Mouse (Mus musculus) thymus, postnatal 0 days (tissue): ENCODE data around the gene Zap70. TPM values are rescaled to one million over a fixed set of nuclear protein-coding genes. Genes with fewer than 3 reads are reported as not detected.
"Not testable (repeated sequence)": the region's sequence is repeated elsewhere in the genome, so short reads cannot be mapped to it uniquely, and the experiment has no call there.

Experiments
- DNase-seq: peaks from one replicate; pipeline ENCODE4 v3.0.0-alpha.2; 2015; ENCODE audit warnings: low spot score
- polyA plus RNA-seq: library from polyadenylated mRNA; unstranded; fragments of >200 nt; fragmentation: Nextera tagmentation; extraction: Ambion mirVana; gene quantifications from 2 replicates; pipeline ENCODE4 v1.2.1, GENCODE M21; 2015

Gene Zap70
- polyA plus RNA-seq, 1 experiment from 2014 or later: 123 TPM

DNA sequence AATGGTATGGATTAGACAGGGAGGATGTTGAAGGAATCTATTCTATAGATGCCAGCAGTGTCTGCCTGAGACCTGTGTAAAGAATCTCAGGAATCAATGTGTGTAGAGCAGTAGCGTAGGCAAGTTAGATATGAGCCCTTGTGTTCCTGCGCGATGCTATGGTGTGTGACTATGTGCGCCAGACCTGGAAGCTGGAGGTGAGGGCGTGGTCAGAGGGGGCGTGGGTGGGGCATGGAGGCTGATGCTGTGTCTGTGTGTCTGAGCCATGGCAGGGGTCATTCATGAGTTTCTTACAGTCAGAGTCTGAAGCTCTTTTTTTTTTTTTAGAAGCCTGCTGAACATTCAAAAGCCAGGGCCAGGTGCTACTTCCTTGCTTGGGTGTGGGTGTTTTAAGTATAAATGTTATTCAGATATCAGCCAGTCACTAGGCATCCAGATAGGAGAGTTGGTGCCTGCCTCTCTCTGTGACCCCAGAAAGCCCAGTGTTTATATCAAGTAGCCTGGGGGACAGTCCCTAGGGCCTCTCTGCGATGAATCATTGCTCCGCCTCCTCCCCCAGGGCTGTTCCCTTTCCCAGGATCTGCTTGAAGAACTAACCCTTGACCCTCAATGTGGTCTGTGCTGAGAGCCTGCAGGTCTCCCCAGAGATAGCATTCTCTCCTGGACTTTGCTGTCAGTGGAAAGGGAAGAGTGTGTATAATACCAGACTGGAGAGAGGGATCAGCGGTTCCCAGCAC is 10.8 kb downstream of the Zap70 start:
- DNase-seq: no peak

DNA sequence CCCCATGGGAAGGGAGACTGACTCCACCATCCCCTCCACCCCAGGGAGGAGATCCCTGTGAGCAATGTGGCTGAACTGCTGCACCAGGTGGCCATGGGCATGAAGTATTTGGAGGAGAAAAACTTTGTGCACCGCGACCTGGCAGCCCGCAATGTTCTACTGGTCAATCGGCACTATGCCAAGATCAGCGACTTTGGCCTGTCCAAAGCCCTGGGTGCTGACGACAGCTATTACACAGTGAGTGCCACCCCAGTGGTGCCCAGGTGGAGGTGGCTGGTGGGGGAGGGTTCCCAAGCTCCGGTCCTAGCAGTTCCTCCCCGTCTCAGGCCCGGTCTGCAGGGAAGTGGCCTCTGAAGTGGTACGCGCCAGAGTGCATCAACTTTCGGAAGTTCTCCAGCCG is 19.2 kb downstream of the Zap70 start:
- DNase-seq: no peak

DNA sequence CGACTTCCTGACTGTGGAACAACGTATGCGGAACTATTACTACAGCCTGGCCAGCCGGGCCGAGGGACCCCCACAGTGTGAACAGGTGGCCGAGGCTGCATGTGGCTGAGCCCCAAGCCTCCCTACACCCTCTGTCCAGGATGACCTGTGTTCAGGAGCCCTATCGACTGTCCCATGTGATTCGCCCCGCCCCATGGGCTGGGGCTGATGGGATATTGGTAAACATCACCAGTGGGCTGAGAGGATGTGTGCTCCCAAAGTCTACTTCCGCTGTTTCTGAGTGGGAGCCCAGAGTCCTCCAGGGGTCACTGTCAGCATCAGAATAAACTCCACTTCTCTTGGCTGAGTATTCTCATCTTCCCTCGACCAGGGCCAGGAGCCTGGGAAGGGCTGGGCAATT is 20.9 kb downstream of the Zap70 start:
- DNase-seq: no peak

- peak; percentile 79 for DNase-seq
These were observed 23.0 kb downstream of the Zap70 start for GRCm38 (mm10) chr1:36784365-36785134.

DNA sequence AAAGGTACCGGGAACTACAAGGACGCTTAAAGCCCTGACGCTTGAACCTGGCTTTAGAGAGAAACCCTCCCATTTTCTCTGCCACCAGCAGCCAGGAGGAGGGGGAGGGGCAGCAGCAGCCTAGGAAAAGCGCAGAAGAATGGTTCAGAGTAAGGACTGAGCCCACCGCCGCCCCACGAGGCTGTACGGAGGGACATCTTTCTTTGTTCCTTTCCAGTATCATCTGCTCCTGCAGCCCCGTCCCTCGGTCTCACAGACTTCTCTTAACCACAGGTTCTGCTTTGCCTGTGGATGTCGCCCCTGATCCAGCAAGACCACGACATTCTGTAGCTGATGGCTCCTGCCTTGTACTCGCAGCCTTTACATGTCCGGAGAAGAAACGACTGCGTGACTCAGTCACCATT is 23.6 kb downstream of the Zap70 start:
- peak; percentile 29 for DNase-seq

GRCm38 (mm10) chr1:36786377-36786776 is 24.8 kb downstream of the Zap70 start:
- DNase-seq: no peak

DNA sequence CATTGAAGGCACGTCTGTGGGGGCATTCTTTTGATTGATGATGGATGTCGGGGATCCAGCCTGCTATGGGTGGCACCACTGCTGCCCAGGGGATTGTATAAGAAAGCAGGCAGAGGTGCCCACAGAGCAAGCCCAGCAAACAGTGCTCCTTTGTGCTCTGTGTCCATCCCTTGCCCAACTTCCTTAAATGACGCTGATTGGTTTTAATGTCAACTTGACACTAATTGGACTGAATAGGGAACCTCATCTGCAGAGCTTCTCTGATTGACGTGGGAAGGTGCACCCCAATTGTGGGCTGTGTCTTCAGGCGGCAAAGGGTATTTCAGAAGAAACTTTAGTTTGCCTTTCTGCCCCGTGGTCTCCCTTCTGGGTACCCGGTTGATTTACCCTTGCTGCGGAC is 27.8 kb downstream of the Zap70 start:
- DNase-seq: no peak

DNA sequence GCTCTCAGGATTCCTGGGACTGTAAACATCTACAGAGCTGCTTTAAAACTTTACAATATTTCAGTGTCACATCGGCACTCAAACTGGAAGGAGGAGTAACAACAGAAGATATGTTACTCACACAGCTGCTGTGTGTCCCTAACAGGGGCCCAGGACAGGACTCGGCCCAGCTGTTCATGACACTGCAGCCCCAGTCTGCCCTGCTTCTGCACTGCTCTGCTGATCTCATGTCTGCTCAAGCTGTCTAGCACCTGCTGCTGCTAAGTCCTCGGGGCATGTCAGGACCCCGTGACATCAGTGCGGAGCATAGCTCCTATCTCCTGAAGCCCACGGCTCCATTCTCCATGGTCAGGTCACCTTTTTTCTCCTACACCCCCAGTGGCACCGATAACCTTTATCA is 35.1 kb downstream of the Zap70 start:
- DNase-seq: no peak

GRCm38 (mm10) chr1:36797481-36797880 is 35.9 kb downstream of the Zap70 start:
- DNase-seq: peak; percentile 53

DNA sequence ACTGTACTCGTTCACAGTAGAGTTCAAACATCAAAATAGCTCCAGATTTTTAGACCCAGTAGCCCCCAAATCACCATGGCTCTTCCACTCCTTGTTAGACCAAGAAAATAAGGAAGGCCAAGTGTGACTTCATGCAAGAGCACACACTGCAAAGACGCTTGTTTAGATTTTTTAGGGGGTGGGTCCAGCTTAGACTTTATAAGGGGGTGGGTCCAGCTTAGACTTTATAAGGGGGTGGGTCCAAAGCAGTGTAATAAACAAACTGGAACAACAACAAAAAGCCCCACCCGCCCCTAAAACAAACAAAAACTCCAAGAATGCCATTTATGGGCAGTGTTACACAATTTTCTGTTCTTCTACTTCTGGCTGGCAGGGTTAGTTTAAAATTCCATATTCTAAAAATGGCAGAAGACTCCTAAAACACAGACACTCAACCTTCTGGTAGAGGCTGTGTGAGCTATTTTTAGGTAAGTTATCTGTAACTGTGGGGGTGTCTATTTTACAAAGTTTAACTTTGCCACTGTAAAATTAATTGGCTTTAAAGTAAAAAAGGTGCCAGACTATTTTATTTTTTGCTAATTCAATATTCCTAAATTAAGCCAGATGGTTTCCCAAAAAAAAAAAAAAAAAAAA is 38.9 kb downstream of the Zap70 start:
- DNase-seq: no peak

GRCm38 (mm10) chr1:36804259-36804658 is 42.7 kb downstream of the Zap70 start:
- DNase-seq: no peak

GRCm38 (mm10) chr1:36804833-36805232 is 43.2 kb downstream of the Zap70 start:
- DNase-seq: no peak

- no peak for DNase-seq
These were observed 44.7 kb downstream of the Zap70 start for GRCm38 (mm10) chr1:36806181-36806905.

GRCm38 (mm10) chr1:36807086-36807485 is 45.5 kb downstream of the Zap70 start:
- DNase-seq: no peak

GRCm38 (mm10) chr1:36807782-36808565 is 46.4 kb downstream of the Zap70 start:
- no peak for DNase-seq

DNA sequence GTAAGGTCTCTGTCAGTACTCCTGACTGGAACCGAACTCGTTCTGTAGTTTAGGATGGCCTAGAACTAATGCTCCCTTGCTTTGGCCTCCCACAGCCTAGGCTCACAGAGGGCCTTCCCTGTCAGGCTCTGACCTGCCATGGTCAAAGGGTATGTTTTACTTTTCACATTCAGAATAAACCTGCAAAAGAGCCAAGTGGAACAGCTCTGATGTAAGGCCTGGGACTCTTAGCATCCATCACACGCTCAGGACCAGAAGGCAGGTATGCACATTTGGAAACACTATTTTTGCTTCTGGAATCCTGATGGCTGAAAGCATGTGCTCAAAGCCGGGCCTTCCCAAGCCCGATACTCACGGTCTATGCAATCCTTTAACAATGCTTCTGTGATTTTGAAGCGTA is 50.2 kb downstream of the Zap70 start:
- no peak for DNase-seq

GRCm38 (mm10) chr1:36813415-36813814 is 51.8 kb downstream of the Zap70 start:
- no peak for DNase-seq

DNA sequence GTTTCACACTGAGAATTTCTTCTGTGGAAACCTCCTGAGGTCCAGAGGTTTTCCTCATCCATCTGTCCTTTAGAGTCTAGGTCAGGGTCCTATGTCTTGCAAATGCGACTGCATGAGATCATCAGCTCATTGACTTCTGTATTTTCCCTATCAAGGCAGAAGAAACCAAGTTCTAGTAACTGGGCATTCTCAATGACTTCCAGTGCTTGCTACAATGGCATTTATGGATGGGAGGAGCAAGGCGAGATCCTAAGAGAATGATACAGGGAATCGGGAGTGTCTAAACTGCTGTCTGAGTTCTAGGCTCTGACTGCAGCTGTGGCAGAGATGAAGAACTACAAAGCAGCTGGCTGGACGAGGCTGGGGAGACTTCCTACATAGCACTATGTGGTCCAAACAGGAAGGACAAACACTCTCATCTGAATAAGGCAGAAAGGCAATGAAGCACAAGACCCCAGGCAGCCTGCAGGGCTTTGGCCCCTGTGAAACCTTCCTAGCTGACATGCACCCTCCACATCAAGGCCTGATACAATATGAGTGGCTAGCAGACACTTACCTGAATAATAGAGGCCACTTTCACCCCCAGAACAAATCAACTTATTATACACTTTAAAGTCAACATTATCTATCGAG is 52.8 kb downstream of the Zap70 start:
- no peak for DNase-seq

GRCm38 (mm10) chr1:36815166-36815565 is 53.6 kb downstream of the Zap70 start:
- no peak for DNase-seq

GRCm38 (mm10) chr1:36821918-36822317 is 60.3 kb downstream of the Zap70 start:
- DNase-seq: not testable (repeated sequence)
